Mouse (Mus musculus): ENCODE measurements around the gene Plekhs1. TPM values are rescaled to one million over a fixed set of nuclear protein-coding genes. Genes with fewer than 3 reads are reported as not detected.

The Plekhs1 gene
- polyA plus RNA-seq, 1 experiment from 2014 or later: not detected

GRCm38 (mm10) chr19:56459154-56460050 lies 2.0 kb upstream of the Plekhs1 start:
- DNase-seq (no peak), ATAC-seq (ENCODE audit: low read depth) (no peak)
- Histone ChIP-seq H3K4me1 (replicated peaks) (no peaks in the 10 kb centered on the region), H3K27me3 (0 out of 2 replicates have a peak, but pooled peaks cover 13% of the 10 kb centered on the region), H3K4me2 (no peak overlapping the region), H3K4me3 (replicated peaks) (no peak overlapping the region), H3K9ac (no peak overlapping the region), H3K9me3 (replicated peaks) (no peaks in the 10 kb centered on the region), H3K36me3 (no peaks in the 10 kb centered on the region), H3K27ac (no peak overlapping the region)
- 65% methylated on average over 10 of the region's 10 CpGs for WGBS (ENCODE audit: insufficient replicate concordance)

- H3K4me1 ChIP-seq (replicated peaks): no peaks in the 10 kb centered on the region
- H3K4me3 ChIP-seq (replicated peaks): no peak overlapping the region
- ATAC-seq (ENCODE audit: low read depth) (no peak), DNase-seq (no peak)
- H3K9me3 ChIP-seq (replicated peaks): no peaks in the 10 kb centered on the region
- no peak overlapping the region for H3K27ac ChIP-seq
- 69% methylated on average over 2 of the region's 2 CpGs for WGBS (ENCODE audit: insufficient replicate concordance)
- H3K27me3 ChIP-seq: 0 out of 2 replicates have a peak, but pooled peaks cover 10% of the 10 kb centered on the region
- no peak overlapping the region for H3K9ac ChIP-seq
- no peaks in the 10 kb centered on the region for H3K36me3 ChIP-seq
- no peak overlapping the region for H3K4me2 ChIP-seq
These were observed 1.2 kb upstream of the Plekhs1 start for GRCm38 (mm10) chr19:56460241-56460640.

GRCm38 (mm10) chr19:56462786-56463185 lies 1.3 kb downstream of the Plekhs1 start:
- ATAC-seq (ENCODE audit: low read depth): no peak
- Histone ChIP-seq H3K9ac (no peak overlapping the region), H3K4me2 (no peak overlapping the region), H3K36me3 (no peaks in the 10 kb centered on the region), H3K4me1 (replicated peaks) (no peaks in the 10 kb centered on the region), H3K27me3 (no peaks in the 10 kb centered on the region), H3K4me3 (replicated peaks) (no peak overlapping the region), H3K9me3 (replicated peaks) (no peaks in the 10 kb centered on the region), H3K27ac (no peak overlapping the region)
- DNase-seq: no peak
- WGBS (ENCODE audit: insufficient replicate concordance): 55% methylated on average over 4 of the region's 4 CpGs

GRCm38 (mm10) chr19:56466486-56466885 lies 5.0 kb downstream of the Plekhs1 start:
- 71% methylated on average over 8 of the region's 8 CpGs for WGBS (ENCODE audit: insufficient replicate concordance)
- no peak for ATAC-seq (ENCODE audit: low read depth)

GRCm38 (mm10) chr19:56470286-56471020 lies 9.0 kb downstream of the Plekhs1 start:
- Histone ChIP-seq H3K4me3 (replicated peaks) (no peak overlapping the region), H3K36me3 (no peaks in the 10 kb centered on the region), H3K9me3 (replicated peaks) (no peaks in the 10 kb centered on the region), H3K27ac (no peak overlapping the region), H3K4me2 (no peak overlapping the region), H3K9ac (no peak overlapping the region), H3K27me3 (0 out of 2 replicates have a peak, but pooled peaks cover 3% of the 10 kb centered on the region), H3K4me1 (replicated peaks) (peaks cover 9% of the 10 kb centered on the region)
- DNase-seq (no peak), ATAC-seq (ENCODE audit: low read depth) (no peak)
- WGBS (ENCODE audit: insufficient replicate concordance): 78% methylated on average over 14 of the region's 14 CpGs

More at GRCm38 (mm10) chr19:56466486-56466885, 5.0 kb downstream of the Plekhs1 start:
- H3K4me1 ChIP-seq (replicated peaks): no peaks in the 10 kb centered on the region
- no peaks in the 10 kb centered on the region for H3K27me3 ChIP-seq
- no peaks in the 10 kb centered on the region for H3K36me3 ChIP-seq
- H3K4me2 ChIP-seq: no peak overlapping the region
- H3K27ac ChIP-seq: no peak overlapping the region
- H3K9me3 ChIP-seq (replicated peaks): no peaks in the 10 kb centered on the region
- no peak overlapping the region for H3K9ac ChIP-seq
- no peak overlapping the region for H3K4me3 ChIP-seq (replicated peaks)
- DNase-seq: no peak

GRCm38 (mm10) chr19:56471934-56472333 lies 10.5 kb downstream of the Plekhs1 start:
- Histone ChIP-seq H3K9me3 (replicated peaks) (no peaks in the 10 kb centered on the region), H3K4me1 (replicated peaks) (peaks cover 12% of the 10 kb centered on the region), H3K36me3 (no peaks in the 10 kb centered on the region), H3K9ac (no peak overlapping the region), H3K4me2 (no peak overlapping the region), H3K27ac (no peak overlapping the region), H3K27me3 (0 out of 2 replicates have a peak, but pooled peaks cover 7% of the 10 kb centered on the region), H3K4me3 (replicated peaks) (no peak overlapping the region)
- ATAC-seq (ENCODE audit: low read depth) (no peak), DNase-seq (no peak)
- WGBS (ENCODE audit: insufficient replicate concordance): 66% methylated on average over 10 of the region's 10 CpGs

- WGBS (ENCODE audit: insufficient replicate concordance): 26% methylated on average over 19 of the region's 19 CpGs
- Histone ChIP-seq H3K4me1 (replicated peaks) (peaks cover 18% of the 10 kb centered on the region), H3K4me2 (peak overlapping the region; percentile 58), H3K27ac (no peak overlapping the region), H3K9me3 (replicated peaks) (no peaks in the 10 kb centered on the region), H3K9ac (no peak overlapping the region), H3K4me3 (replicated peaks) (peak overlapping the region; percentile 37), H3K27me3 (0 out of 2 replicates have a peak, but pooled peaks cover 7% of the 10 kb centered on the region), H3K36me3 (no peaks in the 10 kb centered on the region)
- ATAC-seq (ENCODE audit: low read depth) (peak; percentile 29; the same call in 1 of the 2 replicates), DNase-seq (peak; percentile 46)
These were observed 13.6 kb downstream of the Plekhs1 start for GRCm38 (mm10) chr19:56474869-56475550.

GRCm38 (mm10) chr19:56476546-56476945 lies 15.1 kb downstream of the Plekhs1 start:
- ATAC-seq (ENCODE audit: low read depth) (no peak), DNase-seq (no peak)
- no peak overlapping the region for H3K4me2 ChIP-seq
- H3K36me3 ChIP-seq: no peaks in the 10 kb centered on the region
- H3K4me3 ChIP-seq (replicated peaks): no peak overlapping the region
- 0 out of 2 replicates have a peak, but pooled peaks cover 7% of the 10 kb centered on the region for H3K27me3 ChIP-seq
- WGBS (ENCODE audit: insufficient replicate concordance): 53% methylated on average over 2 of the region's 2 CpGs
- H3K27ac ChIP-seq: no peak overlapping the region
- H3K9me3 ChIP-seq (replicated peaks): no peaks in the 10 kb centered on the region
- no peak overlapping the region for H3K9ac ChIP-seq
- peaks cover 18% of the 10 kb centered on the region for H3K4me1 ChIP-seq (replicated peaks)

GRCm38 (mm10) chr19:56477253-56477652 lies 15.8 kb downstream of the Plekhs1 start:
- H3K27me3 ChIP-seq: 0 out of 2 replicates have a peak, but pooled peaks cover 7% of the 10 kb centered on the region
- no peak overlapping the region for H3K27ac ChIP-seq
- no peak overlapping the region for H3K9ac ChIP-seq
- 47% methylated on average over 5 of the region's 5 CpGs for WGBS (ENCODE audit: insufficient replicate concordance)
- peaks cover 18% of the 10 kb centered on the region for H3K4me1 ChIP-seq (replicated peaks)
- no peak for DNase-seq
- no peaks in the 10 kb centered on the region for H3K9me3 ChIP-seq (replicated peaks)
- no peak overlapping the region for H3K4me2 ChIP-seq
- ATAC-seq (ENCODE audit: low read depth): no peak
- no peak overlapping the region for H3K4me3 ChIP-seq (replicated peaks)
- no peaks in the 10 kb centered on the region for H3K36me3 ChIP-seq

- no peaks in the 10 kb centered on the region for H3K9me3 ChIP-seq (replicated peaks)
- H3K4me3 ChIP-seq (replicated peaks): no peak overlapping the region
- H3K27me3 ChIP-seq: 0 out of 2 replicates have a peak, but pooled peaks cover 4% of the 10 kb centered on the region
- WGBS (ENCODE audit: insufficient replicate concordance): 36% methylated on average over 3 of the region's 3 CpGs
- H3K4me1 ChIP-seq (replicated peaks): peaks cover 18% of the 10 kb centered on the region
- no peak for DNase-seq
- no peaks in the 10 kb centered on the region for H3K36me3 ChIP-seq
- ATAC-seq (ENCODE audit: low read depth): no peak
- H3K9ac ChIP-seq: no peak overlapping the region
- no peak overlapping the region for H3K27ac ChIP-seq
- H3K4me2 ChIP-seq: no peak overlapping the region
These were observed 16.4 kb downstream of the Plekhs1 start for GRCm38 (mm10) chr19:56477832-56478231.

Data from liver, embryonic 13.5 days (tissue).